Mouse (Mus musculus) midbrain, embryonic 15.5 days (tissue): ENCODE results near the gene Fndc3b. TPM values are rescaled to one million over a fixed set of nuclear protein-coding genes. Genes with fewer than 3 reads are reported as not detected.
A peak's percentile ranks its signal among the peaks of the same experiment; 100 is the strongest.

Experiments used
- ATAC-seq: fragments of 200-750 bp; cut with Nextera tagmentation; replicated peaks from 2 replicates; pipeline ENCODE4 v1.8.0; 2017; ENCODE audit warnings: moderate TSS enrichment
- H3K27ac ChIP-seq: fragments of 300-500 bp; sonication (generic); 2 replicates; pipeline ENCODE4 v1.5.1; 2015; ENCODE audit warnings: mild to moderate bottlenecking, inconsistent platforms
- H3K27me3 ChIP-seq: fragments of 300-500 bp; sonication (generic); replicated peaks from 2 replicates; pipeline ENCODE4 v1.6.1; 2015; ENCODE audit warnings: inconsistent platforms
- H3K36me3 ChIP-seq: fragments of 300-500 bp; sonication (generic); replicated peaks from 2 replicates; pipeline ENCODE4 v1.6.1; 2015; ENCODE audit warnings: inconsistent platforms
- H3K4me1 ChIP-seq: fragments of 300-500 bp; sonication (generic); 2 replicates; pipeline ENCODE4 v1.6.1; 2015; ENCODE audit warnings: inconsistent platforms
- H3K4me2 ChIP-seq: fragments of 300-500 bp; sonication (generic); 2 replicates; pipeline ENCODE4 v1.6.1; 2015; ENCODE audit warnings: inconsistent platforms, mild to moderate bottlenecking, moderate library complexity
- H3K4me3 ChIP-seq: fragments of 300-500 bp; sonication (generic); 2 replicates; pipeline ENCODE4 v1.5.1; 2015; ENCODE audit warnings: mild to moderate bottlenecking, inconsistent platforms
- H3K9ac ChIP-seq: fragments of 300-500 bp; sonication (generic); 2 replicates; pipeline ENCODE4 v1.6.1; 2015; ENCODE audit warnings: mild to moderate bottlenecking, inconsistent platforms
- H3K9me3 ChIP-seq: fragments of 300-500 bp; sonication (generic); 2 replicates; pipeline ENCODE4 v1.6.1; 2016; ENCODE audit warnings: inconsistent platforms
- WGBS: fragments of 180-500 bp; shearing (Covaris S2); methylation state at CpG from one replicate; pipeline ENCODE4 v1.1.7; 2015; ENCODE audit warnings: mixed read lengths; 5-methylcytosine and 5-hydroxymethylcytosine counted together
- polyA plus RNA-seq: library from polyadenylated mRNA; unstranded; fragments of >200 nt; fragmentation: Nextera tagmentation; extraction: Ambion mirVana; gene quantifications from 2 replicates; pipeline ENCODE4 v1.2.1, GENCODE M21; 2015

Fndc3b gene
- 9.2 and 9.7 TPM in 2 replicates for polyA plus RNA-seq

DNA sequence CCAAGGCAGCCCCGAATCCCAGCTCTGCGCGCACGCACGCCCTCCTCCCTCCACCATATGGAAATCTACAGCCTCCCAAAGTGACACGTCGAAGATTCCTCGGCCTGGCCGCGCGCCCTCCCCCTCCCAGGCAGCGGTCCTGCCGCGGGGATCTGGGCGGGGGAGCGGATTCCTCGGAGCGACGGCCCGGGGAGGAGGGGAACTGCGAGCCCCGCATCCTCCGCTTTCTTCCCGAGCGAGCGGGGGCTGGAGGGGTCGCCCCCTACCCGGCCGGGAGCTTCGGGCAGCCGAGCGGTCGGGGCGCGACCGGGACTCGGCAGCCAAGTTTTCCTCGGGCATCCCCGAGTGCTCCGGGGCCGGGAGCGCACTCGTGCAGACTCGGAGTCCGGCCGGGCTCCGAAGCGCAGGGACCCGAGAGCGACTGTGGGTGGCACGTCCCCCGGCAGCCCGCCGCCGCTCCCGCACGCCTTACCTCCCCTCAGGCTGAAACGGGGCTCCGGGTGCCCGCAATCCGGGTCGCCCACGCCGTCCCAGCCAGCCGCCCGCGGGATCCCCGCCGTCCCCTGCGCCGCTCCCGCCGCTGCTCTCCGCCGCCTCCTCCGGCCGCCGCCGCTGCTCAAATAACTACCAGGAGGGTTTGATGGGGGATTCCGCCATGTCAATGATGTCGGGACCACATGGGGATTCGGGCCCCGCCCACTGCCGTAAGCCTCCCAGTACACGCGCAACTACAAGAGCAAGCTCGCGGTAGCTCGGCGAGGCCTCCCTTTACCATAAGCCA lies at the start of gene Fndc3b:
Fndc3b (minus strand) TSS at position 660 of the 781 bp plus-strand sequence.
- no peaks in the 10 kb centered on the region for H3K36me3 ChIP-seq
- H3K27ac ChIP-seq: peak within 1 kb of the TSS; percentile 83
- WGBS: under 1% methylated on average over 84 of the region's 90 CpGs
- no peaks in the 10 kb centered on the region for H3K9me3 ChIP-seq
- peak; percentile 96 for ATAC-seq
- peak within 1 kb of the TSS; percentile 88 for H3K4me3 ChIP-seq
- peak within 1 kb of the TSS; percentile 59 for H3K4me2 ChIP-seq
- peaks cover 10% of the 10 kb centered on the region for H3K4me1 ChIP-seq
- peak within 1 kb of the TSS; percentile 54 for H3K9ac ChIP-seq
- no peaks in the 10 kb centered on the region for H3K27me3 ChIP-seq

DNA sequence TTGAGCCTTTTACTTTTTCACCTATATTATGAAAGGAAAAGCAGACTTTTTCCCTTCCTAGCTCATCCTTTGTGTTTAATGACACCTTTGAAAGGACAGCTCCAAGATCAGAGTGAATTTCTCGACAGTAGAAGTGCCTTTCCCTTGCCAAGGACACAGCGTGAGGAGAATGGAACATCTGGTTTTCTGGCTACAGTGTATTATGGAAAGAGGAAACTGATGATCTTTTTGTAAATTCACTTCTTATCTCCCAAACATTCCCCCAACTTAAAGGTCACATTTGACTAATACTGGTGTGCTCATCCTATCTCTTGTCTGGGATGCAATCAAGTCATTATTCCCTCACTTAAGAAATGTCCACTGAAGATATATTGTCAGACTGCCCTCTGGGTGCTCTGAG lies 49.2 kb upstream of the Fndc3b start:
- Histone ChIP-seq H3K9ac (no peak overlapping the region), H3K27ac (no peak overlapping the region), H3K4me3 (no peak overlapping the region), H3K4me2 (no peak overlapping the region), H3K4me1 (no peaks in the 10 kb centered on the region), H3K36me3 (no peaks in the 10 kb centered on the region), H3K27me3 (no peaks in the 10 kb centered on the region), H3K9me3 (no peaks in the 10 kb centered on the region)
- no peak for ATAC-seq
- 67% methylated on average over 2 of the region's 2 CpGs for WGBS

DNA sequence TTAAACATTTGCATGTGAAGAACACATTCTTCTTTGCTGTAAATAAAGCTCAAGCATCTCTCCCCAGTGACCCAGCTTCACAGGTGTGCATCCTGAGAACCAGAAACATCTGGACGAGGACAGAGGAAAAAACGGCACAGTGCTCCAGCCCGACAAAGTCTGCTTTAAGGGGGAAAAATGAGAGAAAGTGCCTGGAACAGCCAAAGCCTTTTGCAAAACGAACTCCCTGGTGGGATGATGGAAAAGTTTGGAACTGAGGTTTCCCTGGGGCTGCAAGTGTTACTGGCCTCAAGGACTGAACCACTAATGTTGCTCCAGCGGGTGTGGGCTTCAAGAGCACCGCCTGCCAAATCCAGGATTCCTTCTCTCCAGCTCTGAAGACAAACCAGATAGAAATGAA lies 47.9 kb upstream of the Fndc3b start:
- 60% methylated on average over 6 of the region's 6 CpGs for WGBS
- ATAC-seq: no peak

DNA sequence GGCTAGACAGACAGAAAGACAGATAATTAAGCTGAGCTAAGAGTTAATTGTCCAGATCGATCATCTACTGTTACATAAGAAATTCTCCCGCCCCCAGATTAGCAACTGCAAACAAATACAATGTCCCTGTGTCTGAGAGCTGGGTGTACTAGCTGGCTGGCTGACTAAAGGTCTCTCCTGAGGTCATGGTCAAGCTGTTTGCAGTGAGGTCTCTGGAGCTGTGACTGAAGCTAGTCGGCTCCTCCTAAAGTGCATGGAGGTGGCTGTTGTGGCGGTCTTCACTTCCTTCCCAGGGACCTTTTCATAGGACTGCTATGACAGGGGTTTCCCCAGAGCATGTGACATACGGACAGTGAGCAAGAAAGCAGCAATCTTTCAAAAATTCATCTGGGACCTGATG lies 40.5 kb upstream of the Fndc3b start:
- Histone ChIP-seq H3K9ac (no peak overlapping the region), H3K4me2 (no peak overlapping the region), H3K4me3 (no peak overlapping the region), H3K36me3 (no peaks in the 10 kb centered on the region), H3K4me1 (no peaks in the 10 kb centered on the region), H3K27me3 (no peaks in the 10 kb centered on the region), H3K9me3 (no peaks in the 10 kb centered on the region), H3K27ac (no peak overlapping the region)
- WGBS: 74% methylated on average over 5 of the region's 5 CpGs
- ATAC-seq: no peak

More for the DNA sequence above, 47.9 kb upstream of the Fndc3b start:
- Histone ChIP-seq H3K27ac (no peak overlapping the region), H3K9ac (no peak overlapping the region), H3K4me3 (no peak overlapping the region), H3K9me3 (no peaks in the 10 kb centered on the region), H3K36me3 (no peaks in the 10 kb centered on the region), H3K4me1 (no peaks in the 10 kb centered on the region), H3K4me2 (no peak overlapping the region), H3K27me3 (no peaks in the 10 kb centered on the region)

DNA sequence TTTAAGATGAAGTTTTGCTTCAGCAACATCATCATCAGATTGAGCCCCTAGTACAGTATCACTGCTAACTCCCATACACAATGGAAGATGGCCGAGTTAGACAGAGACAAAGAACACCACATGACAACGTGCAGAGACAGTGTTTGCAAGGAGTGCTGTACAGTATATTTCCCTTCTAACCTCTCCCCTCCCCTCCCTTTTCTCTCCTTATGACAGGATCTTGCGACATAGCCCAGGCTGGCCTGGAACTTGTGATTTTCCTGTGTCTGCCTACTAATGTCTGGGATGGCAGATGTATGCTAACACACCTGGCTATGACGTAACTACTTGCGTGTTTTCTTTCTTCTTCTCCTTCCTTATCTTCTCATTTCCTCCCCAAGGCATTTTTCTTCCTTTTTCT lies 40.0 kb upstream of the Fndc3b start:
- no peaks in the 10 kb centered on the region for H3K4me1 ChIP-seq
- no peaks in the 10 kb centered on the region for H3K9me3 ChIP-seq
- H3K27me3 ChIP-seq: no peaks in the 10 kb centered on the region
- H3K4me2 ChIP-seq: no peak overlapping the region
- no peak for ATAC-seq
- no peak overlapping the region for H3K9ac ChIP-seq
- no peak overlapping the region for H3K4me3 ChIP-seq
- no peaks in the 10 kb centered on the region for H3K36me3 ChIP-seq
- 89% methylated on average over 5 of the region's 5 CpGs for WGBS
- H3K27ac ChIP-seq: no peak overlapping the region

DNA sequence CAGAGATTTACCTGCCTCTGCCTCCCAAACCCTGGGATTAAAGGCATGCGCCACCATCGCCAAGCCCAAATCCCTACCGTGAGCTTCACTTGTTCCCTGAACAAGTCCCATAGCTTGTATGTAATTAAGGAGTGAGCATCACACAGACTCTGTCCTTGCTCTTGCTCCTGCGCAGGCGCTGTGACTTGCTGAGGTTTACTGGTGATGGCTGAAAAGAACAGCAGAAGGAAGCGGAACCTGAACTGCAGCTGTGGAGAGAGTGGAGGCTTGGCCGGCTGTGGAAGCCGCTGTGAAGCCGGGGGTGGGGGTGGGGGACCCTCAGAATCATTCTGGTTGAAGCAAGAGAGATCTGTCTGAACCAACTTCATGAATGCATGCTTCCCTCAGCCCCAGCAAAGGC lies 34.5 kb upstream of the Fndc3b start:
- Histone ChIP-seq H3K4me2 (no peak overlapping the region), H3K27ac (no peak overlapping the region), H3K9me3 (no peaks in the 10 kb centered on the region), H3K9ac (no peak overlapping the region), H3K36me3 (no peaks in the 10 kb centered on the region), H3K4me1 (no peaks in the 10 kb centered on the region), H3K27me3 (no peaks in the 10 kb centered on the region), H3K4me3 (no peak overlapping the region)
- ATAC-seq: no peak
- 97% methylated on average over 9 of the region's 9 CpGs for WGBS

DNA sequence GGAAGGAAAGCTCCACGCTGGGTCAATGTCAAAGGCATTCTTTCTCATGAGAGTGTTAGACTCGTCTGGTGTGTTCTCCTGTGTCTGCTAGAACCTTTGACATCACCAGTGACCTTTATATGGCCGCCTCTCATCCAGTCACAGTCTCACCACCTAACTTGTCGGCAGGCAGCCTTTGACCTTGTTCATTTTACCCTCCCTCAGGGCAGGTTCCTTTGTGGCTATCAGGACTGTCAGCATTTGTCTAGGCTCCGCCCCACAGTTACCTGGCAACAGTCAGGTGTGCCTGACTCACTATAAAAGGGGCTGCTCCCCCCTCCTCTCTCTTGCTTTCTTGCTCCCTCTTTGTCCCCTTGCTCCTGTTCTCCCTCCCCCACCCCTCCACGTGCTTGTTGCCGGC lies 33.6 kb upstream of the Fndc3b start:
- ATAC-seq: no peak
- Histone ChIP-seq H3K36me3 (no peaks in the 10 kb centered on the region), H3K27me3 (no peaks in the 10 kb centered on the region), H3K4me3 (no peak overlapping the region), H3K9ac (no peak overlapping the region), H3K27ac (no peak overlapping the region), H3K9me3 (no peaks in the 10 kb centered on the region), H3K4me2 (no peak overlapping the region), H3K4me1 (no peaks in the 10 kb centered on the region)
- 59% methylated on average over 7 of the region's 7 CpGs for WGBS

DNA sequence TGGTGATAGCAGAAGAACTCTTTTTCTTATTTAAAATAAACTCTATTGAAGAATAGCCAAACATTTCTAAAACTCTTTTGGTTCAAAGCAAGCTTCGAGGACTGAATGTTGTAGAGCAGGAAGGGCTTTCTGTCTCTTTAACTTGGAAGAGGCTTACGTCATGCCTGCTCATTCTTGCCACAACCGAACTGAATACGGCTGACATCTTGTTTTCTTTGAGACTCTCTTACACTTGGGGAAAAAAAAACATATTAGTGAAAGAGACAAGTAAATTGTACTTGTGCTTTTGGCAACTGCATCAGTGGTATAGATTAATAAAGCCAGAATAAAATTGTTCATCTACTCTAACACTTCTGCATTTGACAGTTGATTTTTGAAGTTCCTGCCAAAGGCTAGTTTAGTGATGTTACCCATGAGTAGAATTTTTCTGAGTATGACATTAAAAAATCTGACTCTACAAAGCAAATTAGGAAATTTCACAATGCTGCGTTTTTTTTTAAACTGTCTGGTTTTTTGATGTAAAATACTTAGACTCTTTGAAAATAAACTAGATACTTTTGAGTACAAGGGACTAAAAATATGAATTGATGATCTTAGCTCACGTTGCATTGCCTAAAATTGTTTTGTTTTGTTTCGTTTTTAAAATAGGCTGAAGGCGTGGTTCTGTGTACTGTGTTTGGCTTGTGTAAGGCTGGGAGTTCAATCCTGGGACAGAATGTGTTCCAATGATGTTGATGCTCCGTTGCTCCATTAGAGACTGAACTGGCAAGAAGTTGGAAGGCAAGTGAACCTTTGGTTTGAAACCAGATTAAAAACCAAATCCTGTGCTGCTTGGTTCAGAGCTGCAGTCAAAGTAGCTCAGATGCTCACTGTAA lies 32.4 kb upstream of the Fndc3b start:
- no peaks in the 10 kb centered on the region for H3K4me1 ChIP-seq
- no peak overlapping the region for H3K4me2 ChIP-seq
- no peak overlapping the region for H3K4me3 ChIP-seq
- H3K27ac ChIP-seq: no peak overlapping the region
- H3K9me3 ChIP-seq: no peaks in the 10 kb centered on the region
- no peak for ATAC-seq
- no peaks in the 10 kb centered on the region for H3K27me3 ChIP-seq
- 83% methylated on average over 9 of the region's 9 CpGs for WGBS
- H3K9ac ChIP-seq: no peak overlapping the region
- no peaks in the 10 kb centered on the region for H3K36me3 ChIP-seq

DNA sequence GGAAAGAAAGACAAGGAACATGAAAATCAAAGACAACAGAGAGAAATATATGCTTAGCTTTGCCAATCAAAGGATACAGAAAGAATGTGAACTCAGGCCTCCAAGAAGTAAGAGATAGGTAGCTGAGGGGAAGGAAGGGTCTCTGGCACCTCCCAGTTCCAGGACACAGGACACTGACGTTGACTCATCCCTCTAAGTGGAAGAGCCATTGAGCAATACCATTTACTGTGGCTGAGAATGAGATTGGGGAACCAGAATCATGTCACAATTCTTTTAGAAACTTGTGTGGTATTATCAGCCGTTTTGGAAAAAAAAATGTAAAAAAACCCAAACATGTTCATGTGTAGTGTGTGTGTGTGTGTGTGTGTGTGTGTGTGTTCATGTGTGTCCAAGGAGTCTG lies 31.0 kb upstream of the Fndc3b start:
- Histone ChIP-seq H3K9me3 (no peaks in the 10 kb centered on the region), H3K4me2 (no peak overlapping the region), H3K36me3 (no peaks in the 10 kb centered on the region), H3K27ac (no peak overlapping the region), H3K4me3 (no peak overlapping the region), H3K27me3 (no peaks in the 10 kb centered on the region), H3K9ac (no peak overlapping the region), H3K4me1 (no peaks in the 10 kb centered on the region)
- 84% methylated on average over 2 of the region's 2 CpGs for WGBS
- no peak for ATAC-seq

DNA sequence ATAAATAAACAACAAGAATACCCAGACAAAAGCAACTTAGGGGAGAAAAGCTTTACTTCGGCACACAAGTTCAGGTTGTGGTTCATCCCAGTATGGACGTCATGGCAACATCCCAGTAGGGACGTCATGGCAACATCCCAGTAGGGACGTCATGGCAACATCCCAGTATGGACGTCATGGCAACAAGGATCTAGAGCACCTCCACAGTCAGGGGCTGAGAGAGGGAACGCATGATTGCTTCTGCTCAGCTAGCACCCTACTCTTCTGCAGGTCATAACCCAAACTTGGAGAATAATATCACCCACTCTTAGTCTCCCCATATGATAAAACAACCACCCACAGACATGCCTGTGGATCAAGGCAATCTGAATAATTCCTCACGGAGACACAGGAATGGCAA lies 29.0 kb upstream of the Fndc3b start:
- no peak overlapping the region for H3K9ac ChIP-seq
- no peak overlapping the region for H3K27ac ChIP-seq
- 49% methylated on average over 7 of the region's 7 CpGs for WGBS
- no peak for ATAC-seq
- H3K4me1 ChIP-seq: peaks cover 3% of the 10 kb centered on the region
- H3K27me3 ChIP-seq: no peaks in the 10 kb centered on the region
- no peak overlapping the region for H3K4me2 ChIP-seq
- no peak overlapping the region for H3K4me3 ChIP-seq
- H3K36me3 ChIP-seq: no peaks in the 10 kb centered on the region
- H3K9me3 ChIP-seq: no peaks in the 10 kb centered on the region

DNA sequence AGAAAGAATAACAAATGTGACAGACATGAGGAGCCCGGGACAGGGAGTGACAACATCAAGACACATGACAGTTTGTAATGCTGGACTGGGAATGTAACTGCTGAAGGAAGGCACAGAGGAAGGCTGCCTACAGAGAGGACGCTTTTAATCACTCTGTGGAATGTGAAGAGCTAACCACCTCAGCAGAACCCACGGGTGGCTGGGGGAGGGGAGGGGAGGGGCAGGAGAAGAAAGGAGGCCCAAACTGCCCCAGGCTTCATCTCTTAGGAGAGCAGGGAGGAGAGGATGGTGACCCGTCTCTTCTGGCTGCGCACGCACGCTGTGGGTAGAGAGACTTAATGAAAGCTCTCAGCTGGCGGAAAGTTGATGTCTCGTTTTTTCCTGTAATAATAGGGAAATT lies 25.1 kb upstream of the Fndc3b start:
- H3K36me3 ChIP-seq: no peaks in the 10 kb centered on the region
- H3K4me3 ChIP-seq: no peak overlapping the region
- H3K27me3 ChIP-seq: no peaks in the 10 kb centered on the region
- no peak overlapping the region for H3K27ac ChIP-seq
- ATAC-seq: peak; percentile 67; the same call in 1 of the 2 replicates
- H3K9ac ChIP-seq: no peak overlapping the region
- H3K4me2 ChIP-seq: peak overlapping the region; percentile 29; the same call in 1 of the 2 replicates
- 14% methylated on average over 9 of the region's 9 CpGs for WGBS
- H3K9me3 ChIP-seq: no peaks in the 10 kb centered on the region
- peaks cover 3% of the 10 kb centered on the region for H3K4me1 ChIP-seq

DNA sequence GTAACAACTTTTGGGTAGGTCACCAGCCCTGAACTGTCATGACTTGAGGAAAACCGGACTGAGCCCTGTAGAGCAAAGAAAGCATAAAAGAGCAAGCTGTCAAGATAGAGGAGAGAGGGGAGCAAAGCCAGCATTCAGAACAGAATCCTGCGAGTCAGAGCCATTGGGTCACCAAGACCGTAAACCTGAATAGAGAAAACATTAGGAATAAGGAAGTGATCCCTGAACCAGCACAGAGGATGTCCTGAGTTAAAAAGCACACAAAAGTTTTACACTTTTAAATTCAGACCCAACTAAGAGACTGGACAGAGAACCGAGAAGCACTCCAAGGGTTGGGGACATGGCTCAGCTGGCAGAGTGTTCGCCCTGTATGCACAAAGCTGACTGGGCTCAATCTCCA lies 24.0 kb upstream of the Fndc3b start:
- WGBS: 76% methylated on average over 5 of the region's 5 CpGs
- peaks cover 3% of the 10 kb centered on the region for H3K4me1 ChIP-seq
- H3K4me3 ChIP-seq: no peak overlapping the region
- no peak for ATAC-seq
- no peak overlapping the region for H3K4me2 ChIP-seq
- no peaks in the 10 kb centered on the region for H3K36me3 ChIP-seq
- no peak overlapping the region for H3K27ac ChIP-seq
- no peaks in the 10 kb centered on the region for H3K9me3 ChIP-seq
- H3K9ac ChIP-seq: no peak overlapping the region
- no peaks in the 10 kb centered on the region for H3K27me3 ChIP-seq
